Mouse (Mus musculus) cortical plate, adult 2 months (tissue): ENCODE results near the gene Pex14. TPM values are rescaled to one million over a fixed set of nuclear protein-coding genes. Genes with fewer than 3 reads are reported as not detected.

ENCODE experiments used
- H3K27ac ChIP-seq: fragments of 200-500 bp; 2 replicates; pipeline ENCODE4 v1.5.1; 2012; ENCODE audit warnings: low read length, control low read depth, inconsistent platforms; ENCODE audit not compliant: insufficient read depth
- H3K4me1 ChIP-seq: fragments of 200-500 bp; 2 replicates; pipeline ENCODE4 v1.6.1; 2011; ENCODE audit warnings: low read length; ENCODE audit not compliant: control insufficient read depth, insufficient read depth
- H3K4me3 ChIP-seq: fragments of 200-500 bp; 2 replicates; pipeline ENCODE4 v1.5.1; 2011; ENCODE audit warnings: mild to moderate bottlenecking, low read length, control low read depth; ENCODE audit not compliant: insufficient read depth
- CTCF ChIP-seq: fragments of 200-500 bp; IDR thresholded peaks from 2 replicates; pipeline ENCODE4 v1.5.1; 2011; ENCODE audit warnings: mild to moderate bottlenecking, control low read depth, low read length; ENCODE audit not compliant: insufficient read depth; ENCODE audit errors: extremely low read depth
- POLR2A ChIP-seq: fragments of 200-500 bp; IDR thresholded peaks from 2 replicates; pipeline ENCODE4 v1.6.1; 2011; ENCODE audit warnings: mild to moderate bottlenecking, low read length, control low read depth; ENCODE audit not compliant: insufficient read depth; ENCODE audit errors: extremely low read depth
- polyA plus RNA-seq: library from polyadenylated mRNA; depleted of rRNA; stranded (reverse); fragments of >200 nt; gene quantifications from 2 replicates; pipeline ENCODE4 v1.2.3, GENCODE M21; 2012

Gene Pex14
- polyA plus RNA-seq, 1 experiment, result 42.4 TPM

DNA sequence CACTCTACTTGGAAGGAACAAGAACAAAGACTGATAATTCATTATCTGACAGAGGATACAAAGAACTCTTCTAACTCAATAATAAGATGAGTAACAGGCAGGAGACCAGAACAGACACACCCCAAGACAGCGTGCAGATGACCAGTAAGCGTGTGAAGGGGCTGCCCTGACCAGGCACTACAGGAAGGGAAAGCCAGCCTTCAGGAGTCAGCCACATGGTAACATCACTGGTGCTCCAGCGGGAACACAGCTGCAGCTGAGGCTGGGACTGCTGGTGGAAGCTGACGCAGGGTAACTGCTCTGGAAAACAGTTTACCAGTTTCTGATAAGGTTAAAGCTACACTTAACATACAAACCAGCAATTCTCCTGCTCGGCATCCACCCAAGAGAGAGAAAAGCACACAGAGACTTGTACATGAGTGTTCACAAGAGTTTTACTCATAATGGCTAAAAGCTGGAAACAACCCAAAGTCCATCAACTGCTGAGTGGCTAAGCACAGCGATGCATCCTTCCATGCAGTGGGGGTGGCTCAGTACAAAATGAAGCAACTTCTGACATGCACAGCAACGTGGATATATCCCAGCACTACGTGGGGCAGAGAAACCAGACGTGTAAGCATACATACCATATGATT is 121.3 kb downstream of the Pex14 start:
- H3K27ac ChIP-seq, result no peak overlapping the region
- H3K4me1 ChIP-seq, result no peaks in the 10 kb centered on the region
- H3K4me3 ChIP-seq, result no peak overlapping the region
- no peak for TF ChIP-seq POLR2A
- TF ChIP-seq CTCF, result no peak

DNA sequence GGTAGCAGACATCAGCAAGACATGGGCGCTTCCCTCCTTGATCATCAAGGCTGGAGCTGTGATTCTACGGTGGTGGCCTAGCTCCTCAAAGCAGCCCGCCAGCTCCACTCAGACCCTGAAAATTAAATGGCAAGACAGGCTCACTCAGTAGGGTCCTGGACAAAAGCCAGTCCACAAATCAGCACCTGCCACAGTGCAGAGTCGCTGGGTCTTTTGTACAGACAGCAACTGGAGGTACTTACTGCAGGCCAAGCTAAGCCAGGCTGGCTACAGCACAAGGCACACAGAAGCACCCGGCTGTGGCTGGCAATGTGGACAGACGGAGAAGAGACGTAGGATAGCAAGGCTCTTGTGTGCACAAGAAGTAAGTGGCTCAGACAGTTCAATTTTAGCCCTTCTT is 124.8 kb downstream of the Pex14 start:
- no peak overlapping the region for H3K27ac ChIP-seq
- no peaks in the 10 kb centered on the region for H3K4me1 ChIP-seq
- TF ChIP-seq CTCF (no peak), POLR2A (no peak)
- H3K4me3 ChIP-seq, result no peak overlapping the region

DNA sequence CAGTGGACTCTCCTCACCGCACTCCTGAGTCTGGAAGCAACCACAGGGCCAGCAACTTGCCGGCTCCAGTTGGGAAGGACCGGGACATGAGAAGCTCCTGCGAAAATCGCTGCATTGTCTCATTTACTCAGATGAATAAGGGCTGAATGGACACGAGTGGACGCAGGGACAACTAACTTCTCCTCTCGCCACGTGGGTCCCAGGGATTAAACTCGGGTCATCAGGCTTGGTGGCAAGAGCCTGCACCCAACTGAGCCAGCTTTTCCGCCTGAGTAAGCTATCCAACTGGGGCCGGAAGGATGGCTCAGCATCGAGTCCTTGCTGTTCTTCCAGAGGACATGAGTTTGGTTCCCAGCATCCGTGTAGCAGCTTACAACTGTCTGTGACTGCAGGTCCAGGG is 126.3 kb downstream of the Pex14 start:
- TF ChIP-seq POLR2A (no peak), CTCF (no peak)
- Histone ChIP-seq H3K27ac (no peak overlapping the region), H3K4me3 (no peak overlapping the region)

DNA sequence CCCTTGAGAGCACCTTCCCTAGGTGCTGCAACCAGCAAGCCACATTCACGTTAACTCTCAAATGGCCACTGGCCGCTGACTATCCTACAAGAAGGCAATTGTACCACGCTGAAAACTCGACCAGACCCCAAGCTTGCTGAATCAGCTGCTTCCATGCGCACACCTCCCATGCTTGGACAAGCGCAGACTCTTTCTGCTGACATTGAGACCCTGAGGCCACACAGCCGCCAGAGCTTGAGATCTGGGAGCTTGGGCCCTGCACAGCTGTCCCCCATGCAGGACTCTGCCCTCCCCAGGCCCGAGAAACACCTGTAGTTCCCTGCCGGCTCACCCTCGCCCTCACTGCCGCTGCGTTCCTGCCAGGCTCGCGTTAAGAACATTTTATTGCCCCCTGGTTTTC is 127.0 kb downstream of the Pex14 start:
- Histone ChIP-seq H3K4me1 (no peaks in the 10 kb centered on the region), H3K4me3 (no peak overlapping the region), H3K27ac (no peak overlapping the region)
- TF ChIP-seq POLR2A (no peak), CTCF (no peak)

More for the DNA sequence above, 126.3 kb downstream of the Pex14 start:
- H3K4me1 ChIP-seq, result no peaks in the 10 kb centered on the region

DNA sequence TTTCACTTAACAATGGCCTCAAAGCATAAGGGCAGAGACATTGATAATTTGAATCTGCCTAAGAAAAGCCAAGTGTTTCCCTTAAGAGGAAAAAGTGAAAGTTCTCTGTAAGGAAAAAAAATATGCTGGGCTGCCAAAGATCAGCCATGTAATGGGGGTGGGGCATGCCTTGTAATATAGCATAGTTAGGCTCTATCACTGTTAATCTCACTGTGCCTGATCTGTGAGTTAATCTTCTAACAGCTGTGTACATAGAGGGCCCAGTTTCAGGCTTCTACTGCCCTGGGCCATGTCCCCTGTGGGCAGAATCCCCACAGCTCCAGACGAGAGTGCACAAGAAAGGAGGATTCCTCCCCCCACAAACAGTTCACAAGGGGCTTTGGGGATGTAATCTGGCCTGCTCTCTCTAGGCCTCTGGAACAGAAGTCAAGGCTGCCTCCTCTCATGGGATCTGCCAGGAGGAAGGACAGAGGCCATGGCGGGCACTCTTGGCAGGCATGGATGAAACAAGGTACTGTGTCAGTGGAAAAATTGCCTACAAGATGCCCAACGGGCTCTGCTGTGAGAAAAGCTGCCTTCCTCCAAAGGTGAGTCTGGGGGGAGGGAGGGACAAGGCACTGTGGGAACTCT is 127.9 kb downstream of the Pex14 start:
- TF ChIP-seq CTCF (no peak), POLR2A (no peak)
- H3K4me3 ChIP-seq, result no peak overlapping the region
- no peak overlapping the region for H3K27ac ChIP-seq
- H3K4me1 ChIP-seq, result no peaks in the 10 kb centered on the region

DNA sequence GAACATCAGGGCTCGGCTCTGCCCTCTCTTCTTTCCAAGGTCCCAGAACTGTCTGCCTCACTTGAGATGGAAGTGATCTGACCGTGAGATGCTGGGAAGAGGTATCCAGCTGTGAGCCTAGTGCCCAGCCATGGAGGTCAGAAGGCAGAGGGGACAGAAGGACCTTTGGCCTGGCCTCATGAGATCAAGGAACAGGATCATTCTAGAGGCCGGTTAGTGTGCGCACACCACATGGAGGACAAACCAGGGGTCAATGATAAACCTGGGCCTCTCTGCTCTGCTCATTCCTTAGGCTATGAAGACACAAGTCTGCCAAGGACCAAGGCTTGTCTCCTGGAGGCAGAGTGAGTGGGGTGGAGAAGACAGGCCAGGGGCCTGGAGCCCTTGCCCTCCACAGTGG is 128.9 kb downstream of the Pex14 start:
- H3K27ac ChIP-seq, result no peak overlapping the region
- no peak for TF ChIP-seq CTCF
- TF ChIP-seq POLR2A, result no peak
- no peak overlapping the region for H3K4me3 ChIP-seq
- H3K4me1 ChIP-seq, result peaks cover 4% of the 10 kb centered on the region

DNA sequence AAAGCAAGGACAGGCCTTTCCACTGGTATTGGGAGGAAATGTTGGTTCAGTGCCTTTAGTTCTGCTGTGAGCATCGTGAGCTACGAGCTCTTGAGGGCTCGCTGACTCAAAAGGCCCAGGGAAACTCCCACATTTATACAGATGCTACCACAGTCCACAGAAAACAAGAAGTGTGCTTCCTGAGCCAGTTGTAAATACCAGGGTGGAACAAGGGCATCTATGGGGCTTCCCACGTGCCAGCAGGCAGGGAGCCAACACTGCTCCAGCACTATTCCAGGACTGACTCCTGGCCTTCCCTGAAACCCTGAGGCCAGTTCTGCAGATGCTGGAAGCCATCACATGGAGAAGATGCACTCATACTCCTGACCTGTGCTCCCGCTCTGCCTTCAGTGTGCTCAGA is 130.1 kb downstream of the Pex14 start:
- H3K4me1 ChIP-seq, result peaks cover 4% of the 10 kb centered on the region
- no peak for TF ChIP-seq POLR2A
- no peak overlapping the region for H3K4me3 ChIP-seq
- no peak overlapping the region for H3K27ac ChIP-seq

DNA sequence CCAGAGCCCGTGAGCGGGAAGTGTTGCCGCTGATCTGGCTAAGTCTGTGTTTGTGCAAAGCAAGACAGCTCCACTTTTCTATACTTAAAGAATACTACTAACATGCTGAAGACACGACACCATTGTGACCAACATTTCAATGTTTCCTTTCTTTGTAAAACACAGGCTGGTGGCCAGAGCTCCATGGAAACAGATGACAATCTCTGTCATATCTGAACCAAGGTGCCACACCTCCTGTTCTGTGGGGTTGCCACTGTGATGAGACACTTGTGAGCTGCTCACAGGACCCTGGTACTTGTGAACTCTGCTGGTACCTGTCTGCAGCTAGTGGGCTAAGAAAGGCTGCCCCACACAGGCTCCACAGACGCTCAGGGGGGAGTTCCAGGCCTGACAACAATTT is 130.8 kb downstream of the Pex14 start:
- no peak for TF ChIP-seq CTCF

DNA sequence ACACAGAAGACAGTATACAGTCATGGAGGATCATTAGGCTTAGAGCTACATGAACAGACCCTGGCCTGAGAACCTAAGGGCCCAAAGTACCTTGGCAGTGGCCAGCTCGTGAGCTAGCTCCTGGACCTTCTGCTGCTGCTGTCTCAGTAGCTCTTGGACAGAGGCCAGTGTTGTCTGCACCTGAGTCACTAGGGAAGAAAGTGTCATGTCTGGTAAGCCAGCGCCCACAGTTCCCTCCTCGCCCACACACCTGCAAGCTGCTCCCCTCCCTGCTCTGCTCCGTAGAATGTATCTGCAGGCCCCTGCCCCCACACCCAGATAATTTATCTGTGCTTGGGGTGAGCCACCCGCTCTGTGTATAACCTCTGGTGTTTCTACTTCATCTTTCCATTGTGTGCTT is 133.5 kb downstream of the Pex14 start:
- TF ChIP-seq CTCF, result no peak
- H3K27ac ChIP-seq, result no peak overlapping the region
- H3K4me3 ChIP-seq, result no peak overlapping the region
- H3K4me1 ChIP-seq, result peaks cover 4% of the 10 kb centered on the region

More for the DNA sequence above, 130.8 kb downstream of the Pex14 start:
- H3K4me3 ChIP-seq, result no peak overlapping the region
- no peak overlapping the region for H3K27ac ChIP-seq
- peaks cover 4% of the 10 kb centered on the region for H3K4me1 ChIP-seq

DNA sequence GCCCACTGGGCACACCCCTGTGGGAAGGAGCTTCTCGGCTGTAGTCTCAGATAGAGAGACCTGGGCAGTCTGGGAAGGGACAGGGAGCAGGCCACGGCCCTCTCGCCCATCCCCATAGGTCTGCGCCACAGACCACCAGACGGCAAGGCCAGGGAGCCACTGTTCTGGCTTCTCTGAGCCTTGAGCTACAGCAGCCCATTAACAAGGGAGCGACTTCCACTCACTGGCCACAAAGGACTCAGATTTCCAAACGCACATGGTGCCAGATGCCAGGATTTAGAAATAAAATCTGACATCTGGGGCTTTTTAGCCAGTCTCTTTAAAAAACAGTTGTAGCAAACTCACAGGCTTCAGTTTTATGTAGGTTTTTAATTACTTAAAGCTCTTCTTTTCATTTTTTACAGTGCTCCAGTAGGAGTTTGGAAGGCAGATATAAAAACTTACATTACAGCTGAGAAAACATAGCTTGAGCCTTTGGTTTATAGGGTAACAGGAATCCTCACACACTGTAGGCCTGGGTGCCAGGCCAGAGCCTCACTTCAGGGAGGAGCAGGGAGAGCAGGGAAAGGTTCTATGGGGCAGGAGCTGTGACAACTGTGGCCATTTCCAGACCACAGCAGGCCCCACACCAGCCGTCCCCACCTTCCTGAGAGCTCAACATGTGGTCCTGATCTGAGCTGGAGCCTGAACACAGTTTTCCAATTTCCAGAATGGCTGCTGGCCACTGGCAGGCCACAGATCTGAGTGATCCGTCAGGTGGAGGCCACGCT is 134.9 kb downstream of the Pex14 start:
- Histone ChIP-seq H3K27ac (no peak overlapping the region), H3K4me1 (peaks cover 4% of the 10 kb centered on the region), H3K4me3 (no peak overlapping the region)
- no peak for TF ChIP-seq CTCF
- TF ChIP-seq POLR2A, result no peak
